Mouse (Mus musculus): Measurements from ENCODE around the gene Ttc37.
A peak's percentile ranks its signal among the peaks of the same experiment; 100 is the strongest.

The Ttc37 gene

DNA sequence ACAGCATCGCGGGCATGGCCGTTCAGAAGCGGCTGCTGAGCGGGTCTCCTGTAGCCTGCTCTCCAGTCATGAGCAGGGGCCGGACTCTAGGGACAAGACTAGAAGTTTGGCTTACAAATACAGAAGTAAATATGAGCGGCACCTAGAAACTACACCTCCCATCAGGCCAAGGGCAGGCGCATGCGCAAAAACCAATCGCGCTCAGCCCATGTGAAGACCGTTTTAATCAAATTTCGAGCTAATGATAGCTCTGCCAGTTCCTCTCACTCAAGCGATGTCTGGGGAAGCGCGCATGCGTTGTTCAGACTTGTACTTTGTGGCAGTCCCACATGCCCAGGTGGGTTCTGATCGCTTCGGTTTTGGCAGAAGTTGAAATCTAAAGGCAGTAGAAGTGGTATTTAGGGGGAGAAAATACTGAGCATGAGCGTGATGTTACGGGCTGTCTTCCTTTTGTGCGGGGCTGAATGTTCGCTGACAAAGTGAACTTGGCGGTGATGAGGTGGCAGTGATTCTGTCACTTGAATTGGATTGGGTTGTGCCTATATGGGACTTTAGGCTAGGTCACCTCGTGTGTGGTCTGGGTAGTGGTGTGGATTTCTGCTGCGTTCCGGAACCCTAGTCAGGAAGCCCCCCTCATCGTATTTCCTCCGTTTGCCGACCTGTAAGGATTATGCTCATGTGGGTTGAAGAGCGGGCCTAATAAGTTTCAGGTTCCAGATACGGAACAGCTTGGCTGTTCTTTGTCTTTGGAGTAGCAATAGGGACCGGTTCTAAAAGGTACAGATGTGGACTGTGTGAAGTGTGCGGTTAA, at the start of gene Ttc37, which contains the start of gene Arsk:
Gene Ttc37, plus strand, starts transcription at position 242 of the 811 bp plus-strand sequence.
Gene Arsk, minus strand, starts transcription at position 168 of the 811 bp plus-strand sequence.
- peak; percentile 93 for DNase-seq

- peak; percentile 42 for DNase-seq
Observed at GRCm38 (mm10) chr13:76055391-76056232, 42.9 kb upstream of the Ttc37 start.

- peak; percentile 64 for DNase-seq
Observed at GRCm38 (mm10) chr13:76056261-76056724, 42.2 kb upstream of the Ttc37 start.

GRCm38 (mm10) chr13:76056896-76057266, 41.7 kb upstream of the Ttc37 start, which contains the start of gene Gpr150:
TSS of gene Gpr150 (minus strand) at chr13:76056996.
- no peak for DNase-seq

GRCm38 (mm10) chr13:76057267-76058069, 41.1 kb upstream of the Ttc37 start:
- no peak for DNase-seq

- DNase-seq: no peak
Observed at GRCm38 (mm10) chr13:76059591-76059990, 38.9 kb upstream of the Ttc37 start.

GRCm38 (mm10) chr13:76062126-76062525, 36.4 kb upstream of the Ttc37 start:
- no peak for DNase-seq

DNA sequence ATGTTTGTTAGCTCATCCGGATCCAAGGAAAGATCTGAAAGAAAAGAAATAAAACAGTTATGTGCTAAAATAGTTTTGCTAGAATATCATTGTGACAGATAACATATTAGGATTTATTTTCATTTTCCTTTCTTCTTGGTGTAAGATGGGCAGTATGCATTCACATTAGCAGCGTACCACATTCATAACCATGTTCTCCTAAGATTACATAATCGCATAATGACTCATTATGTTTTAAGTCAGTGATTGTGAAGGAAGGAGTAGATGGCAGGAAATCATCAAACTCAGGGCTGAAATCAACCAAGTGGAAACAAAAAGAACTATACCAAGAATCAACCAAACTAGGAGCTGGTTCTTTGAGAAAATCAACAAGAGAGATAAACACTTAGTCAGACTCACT, 36.0 kb upstream of the Ttc37 start:
- no peak for DNase-seq

DNA sequence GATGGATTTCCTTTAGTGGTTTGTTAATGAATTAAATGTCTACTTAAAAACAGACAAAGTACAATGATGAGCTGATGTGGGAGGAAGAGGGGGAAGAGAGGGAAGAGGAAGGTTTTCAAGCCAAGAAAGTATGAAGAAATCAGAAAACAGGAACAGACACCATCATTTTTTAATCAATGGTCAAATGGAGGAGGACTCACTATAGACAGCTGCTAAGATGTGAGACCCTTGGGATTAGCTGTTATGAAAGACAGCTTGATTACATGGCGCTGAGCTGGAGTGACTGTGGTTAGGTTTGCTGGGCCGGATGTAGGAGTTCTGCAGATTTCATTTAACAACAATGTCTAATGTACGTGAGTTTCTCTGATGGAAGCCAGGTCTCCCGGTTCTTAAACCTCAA, 35.0 kb upstream of the Ttc37 start:
- DNase-seq: no peak

DNA sequence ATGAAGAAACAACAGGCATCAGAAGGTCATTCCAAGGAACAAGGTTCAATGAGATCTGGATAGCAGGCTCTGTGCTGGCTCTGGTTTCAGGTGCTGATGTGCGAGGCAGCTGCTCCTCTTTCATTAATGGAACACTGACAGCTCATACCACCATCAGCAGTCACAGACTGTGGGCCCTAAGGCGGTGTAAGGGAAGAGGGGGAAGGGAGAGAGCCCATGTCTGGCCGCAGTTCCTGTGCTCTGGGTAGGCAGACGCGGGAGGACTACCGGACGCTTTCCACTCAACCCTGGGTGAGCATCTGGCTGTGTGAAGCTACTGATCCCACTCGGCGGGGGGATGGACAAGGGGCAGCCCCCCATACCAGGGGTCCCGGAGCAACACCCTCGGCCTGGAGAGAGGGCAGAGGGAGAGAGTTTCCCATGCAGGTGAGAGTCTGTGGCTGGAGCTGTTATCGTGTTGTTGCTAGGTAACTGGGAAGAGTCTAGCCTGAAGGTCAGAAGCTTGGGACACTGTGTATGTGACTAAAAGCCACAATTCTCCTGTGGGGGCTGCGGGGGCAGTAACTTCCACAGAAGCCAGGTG, 34.1 kb upstream of the Ttc37 start:
- DNase-seq: no peak

- no peak for DNase-seq
Observed at GRCm38 (mm10) chr13:76074323-76074722, 24.2 kb upstream of the Ttc37 start.

GRCm38 (mm10) chr13:76098116-76098492, 430 bp upstream of the Ttc37 start:
- no peak for DNase-seq

GRCm38 (mm10) chr13:76101989-76102388, 3.5 kb downstream of the Ttc37 start:
- DNase-seq: no peak

DNA sequence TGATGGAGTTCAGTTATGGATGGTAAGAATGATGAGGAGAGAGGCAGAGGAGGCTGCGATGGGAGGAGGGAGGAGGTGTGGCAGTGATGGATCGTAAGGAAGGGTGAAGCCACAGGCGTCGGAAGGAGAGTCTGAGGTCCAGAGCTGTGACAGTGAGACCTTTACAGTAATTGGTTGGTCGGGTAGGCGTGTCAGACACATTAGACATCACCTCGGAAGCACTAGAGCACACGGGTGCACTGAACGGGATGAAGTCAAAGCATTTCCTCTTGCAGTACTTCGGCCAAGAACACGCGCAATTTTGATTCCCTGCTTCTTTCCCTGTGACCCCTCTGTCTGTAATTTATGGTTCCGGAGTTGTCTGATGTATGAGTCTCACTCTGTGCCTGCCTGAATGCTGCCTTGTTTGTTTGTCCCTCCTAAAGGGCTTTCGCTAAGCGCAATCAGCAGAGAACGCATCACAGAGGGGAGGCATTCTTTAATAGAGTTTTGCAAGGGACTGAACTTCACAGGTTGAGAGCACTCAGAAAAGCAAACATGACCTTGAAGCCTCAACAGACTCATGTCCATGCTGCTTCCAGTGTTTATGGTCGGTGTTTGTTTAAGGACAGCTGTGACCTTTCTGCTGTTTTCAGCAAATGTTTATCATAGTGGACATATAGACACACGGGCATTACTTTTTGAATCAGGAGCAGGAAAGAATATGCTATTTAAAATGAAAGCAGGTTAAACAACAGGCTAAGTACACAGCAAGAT, 10.7 kb downstream of the Ttc37 start:
- no peak for DNase-seq

- DNase-seq: no peak
Observed at GRCm38 (mm10) chr13:76128799-76129198, 30.3 kb downstream of the Ttc37 start.

- no peak for DNase-seq
Observed at GRCm38 (mm10) chr13:76132415-76132814, 33.9 kb downstream of the Ttc37 start.

DNA sequence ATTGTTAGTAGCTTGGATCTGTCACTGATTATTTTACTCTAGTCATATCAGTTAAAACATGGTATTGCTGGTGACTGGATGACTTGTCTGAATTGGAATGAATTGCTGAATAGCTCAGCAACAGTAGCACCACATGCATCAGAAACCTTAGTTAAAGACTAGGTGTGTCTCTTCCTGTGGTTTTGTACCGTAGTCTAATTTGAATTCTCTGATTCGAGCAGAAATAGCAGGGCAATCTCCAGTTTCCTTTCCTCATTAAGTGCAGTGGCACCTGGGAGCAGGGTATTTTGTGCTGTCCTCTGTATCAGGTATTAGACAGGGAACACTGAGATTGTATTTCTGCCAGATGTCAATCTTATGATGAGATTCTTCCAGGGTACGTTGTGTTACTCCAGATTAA, 40.3 kb downstream of the Ttc37 start:
- DNase-seq: no peak

- no peak for DNase-seq
Observed at GRCm38 (mm10) chr13:76141117-76141808, 42.7 kb downstream of the Ttc37 start.

- no peak for DNase-seq
Observed at GRCm38 (mm10) chr13:76150483-76150882, 51.9 kb downstream of the Ttc37 start.

GRCm38 (mm10) chr13:76157099-76157498, 58.6 kb downstream of the Ttc37 start:
- no peak for DNase-seq

- no peak for DNase-seq
Observed at GRCm38 (mm10) chr13:76157508-76157907, 59.0 kb downstream of the Ttc37 start.
